Mouse (Mus musculus) ovary, postnatal 14 days (tissue): ENCODE results near the gene Olfr1113.
"Not testable (repeated sequence)": the region's sequence is repeated elsewhere in the genome, so short reads cannot be mapped to it uniquely, and the experiment has no call there.

ENCODE experiments used
- DNase-seq: peaks from one replicate; pipeline ENCODE4 v3.0.0; 2022; ENCODE audit warnings: low spot score

The Olfr1113 gene

GRCm38 (mm10) chr2:87208670-87209069 lies at the start of gene Olfr1113:
Gene Olfr1113, plus strand, starts transcription at chr2:87208970.
- DNase-seq: no peak

- DNase-seq: not testable (repeated sequence)
Measured at GRCm38 (mm10) chr2:87167731-87168130, 41.0 kb upstream of the Olfr1113 start.

GRCm38 (mm10) chr2:87187498-87187897 lies 21.3 kb upstream of the Olfr1113 start, which contains the start of gene Olfr1112:
Gene Olfr1112, plus strand, starts transcription at chr2:87187798.
- no peak for DNase-seq

GRCm38 (mm10) chr2:87247713-87248112 lies 38.9 kb downstream of the Olfr1113 start, which contains the start of gene Olfr1115:
Gene Olfr1115, plus strand, starts transcription at chr2:87248013.
- no peak for DNase-seq
